Mouse (Mus musculus) kidney, embryonic 14.5 days (tissue): ENCODE measurements around the gene Ifngr1. TPM values are rescaled to one million over a fixed set of nuclear protein-coding genes. Genes with fewer than 3 reads are reported as not detected.

Experiments
- ATAC-seq: fragments of 200-750 bp; cut with Nextera tagmentation; 2 replicates; pipeline ENCODE4 v1.8.0; 2017; ENCODE audit warnings: moderate number of reproducible peaks, mild to moderate bottlenecking, moderate TSS enrichment, moderate library complexity; ENCODE audit not compliant: low FRiP score, low TSS enrichment
- H3K27ac ChIP-seq: fragments of 300-500 bp; sonication (generic); 2 replicates; pipeline ENCODE4 v1.5.1; 2014; ENCODE audit warnings: low read depth, mild to moderate bottlenecking, low read length, moderate library complexity, mixed read lengths
- H3K27me3 ChIP-seq: fragments of 300-500 bp; sonication (generic); 2 replicates; pipeline ENCODE4 v1.6.1; 2014; ENCODE audit warnings: mild to moderate bottlenecking, low read length; ENCODE audit not compliant: control insufficient read depth, insufficient read depth
- H3K36me3 ChIP-seq: fragments of 300-500 bp; sonication (generic); 2 replicates; pipeline ENCODE4 v1.6.1; 2014; ENCODE audit warnings: low read length, mixed read lengths; ENCODE audit not compliant: control insufficient read depth, insufficient read depth
- H3K4me1 ChIP-seq: fragments of 300-500 bp; sonication (generic); 2 replicates; pipeline ENCODE4 v1.6.1; 2014; ENCODE audit warnings: low read length, mixed read lengths; ENCODE audit not compliant: control insufficient read depth, insufficient read depth
- H3K4me2 ChIP-seq: fragments of 300-500 bp; sonication (generic); replicated peaks from 2 replicates; pipeline ENCODE4 v1.6.1; 2014; ENCODE audit warnings: low read depth, mild to moderate bottlenecking, low read length
- H3K4me3 ChIP-seq: fragments of 300-500 bp; sonication (generic); 2 replicates; pipeline ENCODE4 v1.5.1; 2014; ENCODE audit warnings: mild to moderate bottlenecking, low read length
- H3K9ac ChIP-seq: fragments of 300-500 bp; sonication (generic); 2 replicates; pipeline ENCODE4 v1.6.1; 2014; ENCODE audit warnings: low read depth, mild to moderate bottlenecking, low read length, moderate library complexity
- H3K9me3 ChIP-seq: fragments of 300-500 bp; sonication (generic); 2 replicates; pipeline ENCODE4 v1.6.1; 2016; ENCODE audit warnings: low read length; ENCODE audit not compliant: control insufficient read depth
- WGBS: fragments of 180-500 bp; shearing (Covaris S2); extraction: QIAGEN DNeasy Blood & Tissue Kit; methylation state at CpG from one replicate; pipeline ENCODE4 v1.1.7; 2014; 5-methylcytosine and 5-hydroxymethylcytosine counted together
- polyA plus RNA-seq: library from polyadenylated mRNA; unstranded; fragments of >200 nt; fragmentation: Nextera tagmentation; extraction: Ambion mirVana; gene quantifications from 2 replicates; pipeline ENCODE4 v1.2.1, GENCODE M21; 2014

Ifngr1 gene
- polyA plus RNA-seq, 1 experiment from 2014 or later: 52.7 TPM

GRCm38 (mm10) chr10:19582806-19583430 is 8.8 kb upstream of the Ifngr1 start:
- no peak overlapping the region for H3K4me3 ChIP-seq
- H3K27ac ChIP-seq: no peak overlapping the region
- no peaks in the 10 kb centered on the region for H3K9me3 ChIP-seq
- WGBS: 59% methylated on average over 7 of the region's 7 CpGs
- H3K36me3 ChIP-seq: no peaks in the 10 kb centered on the region
- ATAC-seq: no peak
- no peaks in the 10 kb centered on the region for H3K4me1 ChIP-seq
- H3K9ac ChIP-seq: no peak overlapping the region
- no peak overlapping the region for H3K4me2 ChIP-seq
- H3K27me3 ChIP-seq: no peaks in the 10 kb centered on the region

GRCm38 (mm10) chr10:19584064-19584463 is 7.7 kb upstream of the Ifngr1 start:
- no peaks in the 10 kb centered on the region for H3K4me1 ChIP-seq
- H3K27ac ChIP-seq: no peak overlapping the region
- no peak for ATAC-seq
- no peak overlapping the region for H3K9ac ChIP-seq
- no peaks in the 10 kb centered on the region for H3K36me3 ChIP-seq
- WGBS: 83% methylated on average over 2 of the region's 2 CpGs
- H3K4me2 ChIP-seq: no peak overlapping the region
- no peak overlapping the region for H3K4me3 ChIP-seq
- no peaks in the 10 kb centered on the region for H3K9me3 ChIP-seq
- no peaks in the 10 kb centered on the region for H3K27me3 ChIP-seq

GRCm38 (mm10) chr10:19584846-19585245 is 6.9 kb upstream of the Ifngr1 start:
- Histone ChIP-seq H3K36me3 (no peaks in the 10 kb centered on the region), H3K4me1 (no peaks in the 10 kb centered on the region), H3K9ac (no peak overlapping the region), H3K27ac (no peak overlapping the region), H3K9me3 (no peaks in the 10 kb centered on the region), H3K4me2 (no peak overlapping the region), H3K27me3 (no peaks in the 10 kb centered on the region), H3K4me3 (no peak overlapping the region)
- WGBS: 89% methylated on average over 1 of the region's 1 CpGs
- ATAC-seq: no peak

GRCm38 (mm10) chr10:19585860-19586259 is 5.9 kb upstream of the Ifngr1 start:
- H3K4me3 ChIP-seq: no peak overlapping the region
- H3K36me3 ChIP-seq: no peaks in the 10 kb centered on the region
- H3K9ac ChIP-seq: no peak overlapping the region
- 0 out of 2 replicates have a peak, but pooled peaks cover under 1% of the 10 kb centered on the region for H3K4me1 ChIP-seq
- 93% methylated on average over 5 of the region's 5 CpGs for WGBS
- no peak overlapping the region for H3K27ac ChIP-seq
- H3K4me2 ChIP-seq: no peak overlapping the region
- H3K27me3 ChIP-seq: no peaks in the 10 kb centered on the region
- ATAC-seq: no peak
- no peaks in the 10 kb centered on the region for H3K9me3 ChIP-seq

- Histone ChIP-seq H3K4me3 (no peak overlapping the region), H3K4me1 (0 out of 2 replicates have a peak, but pooled peaks cover 4% of the 10 kb centered on the region), H3K4me2 (no peak overlapping the region), H3K36me3 (no peaks in the 10 kb centered on the region), H3K27ac (no peak overlapping the region), H3K27me3 (no peaks in the 10 kb centered on the region), H3K9ac (no peak overlapping the region), H3K9me3 (no peaks in the 10 kb centered on the region)
- 83% methylated on average over 3 of the region's 3 CpGs for WGBS
- ATAC-seq: no peak
Observed at GRCm38 (mm10) chr10:19587281-19587680, 4.5 kb upstream of the Ifngr1 start.

DNA sequence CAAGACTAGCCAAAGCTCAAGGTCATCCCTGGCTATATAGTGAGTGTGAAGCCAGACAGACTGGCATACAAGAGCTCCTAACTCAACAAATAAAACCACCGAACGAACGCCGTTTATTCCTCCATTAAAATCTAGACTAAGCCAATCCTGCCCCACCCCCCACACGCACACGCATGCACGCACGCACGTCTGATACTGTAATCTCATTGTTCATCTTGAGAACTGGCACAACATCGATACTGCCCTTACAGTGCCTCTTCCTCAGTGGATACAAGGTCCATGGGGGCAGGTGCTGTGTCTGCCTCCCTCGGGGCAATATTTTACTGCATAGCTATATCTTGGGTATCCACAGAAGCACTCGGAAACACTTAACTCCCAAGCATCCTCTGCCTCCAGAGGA is 2.1 kb upstream of the Ifngr1 start:
- Histone ChIP-seq H3K9ac (no peak overlapping the region), H3K27me3 (no peaks in the 10 kb centered on the region), H3K4me1 (peaks cover 12% of the 10 kb centered on the region; the same call in 1 of the 2 replicates), H3K9me3 (no peaks in the 10 kb centered on the region), H3K4me2 (no peak overlapping the region), H3K27ac (no peak overlapping the region), H3K4me3 (no peak overlapping the region), H3K36me3 (no peaks in the 10 kb centered on the region)
- 81% methylated on average over 12 of the region's 12 CpGs for WGBS
- ATAC-seq: no peak

- Histone ChIP-seq H3K4me2 (peak overlapping the region; percentile 72), H3K27me3 (no peaks in the 10 kb centered on the region), H3K4me1 (peaks cover 12% of the 10 kb centered on the region; the same call in 1 of the 2 replicates), H3K9me3 (no peaks in the 10 kb centered on the region), H3K36me3 (no peaks in the 10 kb centered on the region), H3K27ac (0 out of 2 replicates have a peak overlapping the region, but pooled peaks have one; percentile 17), H3K9ac (no peak overlapping the region), H3K4me3 (peak overlapping the region; percentile 59)
- no peak for ATAC-seq
- 30% methylated on average over 6 of the region's 6 CpGs for WGBS
Observed at GRCm38 (mm10) chr10:19591286-19591640, 486 bp upstream of the Ifngr1 start.

DNA sequence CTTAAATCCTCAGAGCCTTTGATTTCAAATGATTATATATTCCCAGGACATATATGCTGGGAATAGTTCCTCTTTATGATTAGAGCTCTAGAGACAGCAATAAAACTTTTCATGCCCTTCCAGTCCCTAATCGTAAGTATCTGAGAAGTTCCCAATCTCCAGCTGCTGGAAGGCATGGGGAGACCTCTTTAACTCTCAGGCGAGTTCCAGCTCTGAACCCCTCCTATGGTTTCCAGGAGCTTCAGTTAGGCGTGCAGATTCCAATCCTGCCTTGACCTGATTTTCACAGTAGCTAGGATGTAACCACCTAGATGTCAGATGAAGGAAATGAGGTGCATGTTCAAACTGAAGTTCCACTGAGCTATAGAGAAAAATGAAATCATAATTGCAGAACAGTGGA is 807 bp downstream of the Ifngr1 start:
- Histone ChIP-seq H3K9ac (peak overlapping the region; percentile 74), H3K36me3 (no peaks in the 10 kb centered on the region), H3K4me2 (peak overlapping the region; percentile 72), H3K27me3 (no peaks in the 10 kb centered on the region), H3K9me3 (no peaks in the 10 kb centered on the region), H3K4me3 (peak overlapping the region; percentile 59), H3K27ac (peak overlapping the region; percentile 53; the same call in 1 of the 2 replicates), H3K4me1 (peaks cover 12% of the 10 kb centered on the region; the same call in 1 of the 2 replicates)
- 1% methylated on average over 3 of the region's 3 CpGs for WGBS
- ATAC-seq: no peak

DNA sequence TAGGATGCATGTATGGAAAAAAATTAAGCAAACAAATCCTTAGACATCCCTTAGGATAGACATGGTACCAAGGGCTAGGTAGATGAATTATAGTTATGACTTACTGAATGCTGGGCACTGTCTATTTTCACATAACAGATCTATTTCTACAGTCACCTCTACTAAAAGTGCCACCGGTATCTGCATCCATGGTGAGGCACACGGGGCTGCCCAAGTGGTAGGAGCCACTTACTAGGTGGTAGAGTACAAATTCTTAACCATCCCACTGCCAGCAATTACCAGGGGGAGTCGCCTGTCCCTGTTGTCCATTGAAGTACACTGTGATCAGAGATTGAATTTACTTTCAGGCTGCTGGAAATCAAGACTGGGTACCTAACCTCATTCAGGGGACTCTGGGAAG is 1.5 kb downstream of the Ifngr1 start:
- Histone ChIP-seq H3K4me1 (peaks cover 12% of the 10 kb centered on the region; the same call in 1 of the 2 replicates), H3K4me3 (no peak overlapping the region), H3K27me3 (no peaks in the 10 kb centered on the region), H3K9ac (no peak overlapping the region), H3K36me3 (no peaks in the 10 kb centered on the region), H3K9me3 (no peaks in the 10 kb centered on the region), H3K27ac (no peak overlapping the region), H3K4me2 (peak overlapping the region; percentile 72)
- WGBS: 82% methylated on average over 3 of the region's 3 CpGs
- no peak for ATAC-seq
